Mouse (Mus musculus) layer of hippocampus, adult 8-10 months (tissue): ENCODE results near the gene Parg. TPM values are rescaled to one million over a fixed set of nuclear protein-coding genes. Genes with fewer than 3 reads are reported as not detected.
A peak's percentile ranks its signal among the peaks of the same experiment; 100 is the strongest.

Experiments used
- DNase-seq, 2 experiments: peaks; one replicate each; pipeline ENCODE4 v3.0.0; 2022; ENCODE audit warnings: low spot score in 2 of 2
- total RNA-seq, 4 experiments: library from RNA; stranded (reverse); gene quantifications; 2 replicates each; pipeline ENCODE4 v1.2.4; 2022

Parg gene
- total RNA-seq, 4 experiments from 2014 or later: 37.5 to 47.8 (median 40.3) TPM

DNA sequence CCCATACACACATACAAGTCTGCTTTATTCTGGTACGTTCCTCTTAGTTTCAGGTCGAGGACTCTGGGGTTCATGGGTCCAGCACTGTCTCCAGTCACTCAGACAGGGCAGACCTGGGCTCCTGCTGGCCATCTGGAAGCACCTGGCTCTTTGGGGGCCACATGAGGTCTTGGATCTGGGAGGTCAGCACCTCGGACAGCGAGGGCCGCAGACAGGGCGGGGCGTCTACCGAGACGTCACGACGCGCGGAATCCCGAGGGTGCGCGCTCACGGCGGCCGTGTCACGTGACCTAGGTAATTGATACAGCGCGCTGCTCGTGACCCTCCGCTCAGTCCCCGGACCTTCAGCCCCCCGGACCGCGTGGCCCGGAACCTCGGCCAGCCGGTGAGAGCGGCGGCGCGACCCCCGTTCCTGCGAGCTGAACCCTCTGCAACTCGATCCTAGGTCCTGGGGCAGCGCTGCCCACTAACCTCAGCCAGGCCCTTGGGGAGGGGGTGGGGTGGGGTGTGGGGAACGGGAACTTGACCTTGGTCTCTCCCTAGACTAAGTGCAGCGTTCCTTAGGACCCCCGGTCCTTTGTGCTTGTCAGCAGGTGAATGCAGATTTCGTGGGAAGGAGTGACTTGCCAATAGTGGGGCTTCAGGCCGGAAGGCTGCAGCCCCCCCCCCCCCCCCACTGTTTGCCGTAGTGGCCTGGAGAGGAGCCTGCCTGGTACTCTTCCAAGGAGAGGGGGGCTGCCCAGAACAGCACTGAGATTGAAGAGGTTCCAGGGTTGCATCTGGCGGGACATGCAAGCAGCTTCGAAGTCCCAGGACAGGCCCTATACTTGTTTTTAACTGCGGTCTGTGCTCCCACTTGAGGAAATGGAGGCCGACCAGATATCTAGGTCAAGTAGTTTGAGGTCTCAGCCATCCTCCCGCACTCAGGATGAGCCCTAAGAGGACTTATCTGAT lies 120.3 kb downstream of the Parg start, which contains the start of gene Ogdhl:
TSS of gene Ogdhl (plus strand) at position 288 of the 954 bp plus-strand sequence.
- DNase-seq: peak; percentile 60 to 80

DNA sequence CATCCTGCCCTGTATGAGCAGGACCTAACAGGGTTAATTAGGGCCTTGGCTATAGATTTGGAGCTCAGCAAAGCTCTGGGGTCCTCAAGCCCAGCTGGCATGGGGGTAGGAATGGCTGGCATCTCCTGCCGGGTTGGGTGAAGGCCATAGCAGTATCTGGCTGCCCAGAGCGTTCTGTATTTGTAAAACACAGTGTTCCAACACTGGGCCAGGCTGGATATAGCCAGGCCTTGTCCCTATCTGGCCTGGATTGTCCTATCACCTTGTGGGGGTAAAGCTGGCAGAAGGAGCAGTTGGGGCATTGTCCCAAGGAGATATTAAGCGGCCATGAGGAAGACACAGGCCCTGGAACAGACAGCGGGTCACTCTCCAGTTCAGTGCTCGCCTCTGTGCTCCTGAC lies 121.5 kb downstream of the Parg start:
- no peak for DNase-seq

DNA sequence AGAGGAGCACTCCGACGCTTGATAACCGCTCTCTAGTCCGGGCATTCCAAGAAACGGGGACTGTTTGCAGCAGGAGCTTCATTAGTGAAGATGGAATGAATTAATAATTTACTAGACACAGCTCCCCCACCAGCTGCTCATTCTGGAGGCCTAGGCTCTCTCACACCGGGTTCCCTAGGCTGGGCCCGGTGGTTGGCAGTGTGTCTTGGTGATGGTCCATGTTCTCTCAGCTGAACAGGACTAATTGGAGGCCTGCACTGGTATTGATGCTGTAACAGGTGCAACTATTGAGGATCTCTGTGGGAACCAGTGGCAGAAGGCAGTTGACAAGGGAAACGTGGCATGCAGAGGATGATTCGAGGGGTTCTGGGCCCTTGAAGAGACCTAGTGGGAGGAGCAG lies 125.6 kb downstream of the Parg start:
- no peak for DNase-seq

- no peak for DNase-seq
Observed at GRCm38 (mm10) chr14:32332515-32333445, 131.0 kb downstream of the Parg start.

- no peak for DNase-seq
Observed at GRCm38 (mm10) chr14:32336021-32336420, 134.3 kb downstream of the Parg start.

GRCm38 (mm10) chr14:32336547-32336946 lies 134.8 kb downstream of the Parg start:
- no peak for DNase-seq

GRCm38 (mm10) chr14:32341823-32342222 lies 140.1 kb downstream of the Parg start:
- DNase-seq: no peak

- DNase-seq: no peak
Observed at GRCm38 (mm10) chr14:32344176-32344575, 142.4 kb downstream of the Parg start.

DNA sequence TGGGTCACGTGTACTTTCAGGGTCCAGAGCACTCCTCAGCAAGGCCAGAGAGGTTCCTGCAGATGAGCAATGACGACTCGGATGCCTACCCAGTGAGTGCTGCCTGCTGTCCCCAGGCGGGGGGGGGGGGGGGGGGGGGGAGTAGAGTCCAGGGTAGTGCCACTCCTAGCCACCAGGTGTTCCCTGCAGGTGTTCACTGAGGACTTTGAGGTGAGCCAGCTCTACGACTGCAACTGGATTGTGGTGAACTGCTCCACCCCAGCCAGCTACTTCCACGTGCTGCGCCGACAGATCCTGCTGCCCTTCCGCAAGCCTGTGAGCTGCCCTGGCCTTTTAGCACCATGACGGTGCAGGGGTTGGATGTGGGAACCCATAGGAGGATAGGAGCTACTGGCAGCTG lies 142.9 kb downstream of the Parg start:
- no peak for DNase-seq

Other genes with a start within 250 kb of the Parg start
- gene Galnt15, start 173.0 kb upstream of the Parg start, total RNA-seq: 1 to 10 TPM; 1.8 to 5.7 (median 3.8) TPM
- gene Oxnad1, start 116.6 kb upstream of the Parg start, total RNA-seq: 10 to 100 TPM; 11.1 to 17.7 (median 14.2) TPM
- 10 to 100 TPM; 33.7 to 42.6 (median 36.0) TPM for gene Dph3, start 116.2 kb upstream of the Parg start, total RNA-seq
- gene Msmb, start 59.9 kb upstream of the Parg start, total RNA-seq: not detected
- gene Ncoa4, start 42.1 kb upstream of the Parg start, total RNA-seq: 100 to 1,000 TPM; 101 to 113 (median 110) TPM
- 10 to 100 TPM; 55.7 to 79.0 (median 66.2) TPM for gene Timm23, start 51 bp upstream of the Parg start, total RNA-seq
- 100 to 1,000 TPM in 2 of 4 experiments, 10 to 100 TPM in 2; 98.6 to 108 (median 101) TPM for gene Ogdhl, start 120.1 kb downstream of the Parg start, total RNA-seq
- under 1 TPM in 2 of 4 experiments, not detected in 2; 0.41 to 0.76 TPM for gene 1700024G13Rik, start 186.4 kb downstream of the Parg start, total RNA-seq